Mouse (Mus musculus) intestine, postnatal 0 days (tissue): ENCODE data around the gene Micall1. TPM values are rescaled to one million over a fixed set of nuclear protein-coding genes. Genes with fewer than 3 reads are reported as not detected.
A peak's percentile ranks its signal among the peaks of the same experiment; 100 is the strongest.

Experiments
- ATAC-seq: fragments of 200-750 bp; cut with Nextera tagmentation; 2 replicates; pipeline ENCODE4 v1.8.0; 2017; ENCODE audit warnings: mild to moderate bottlenecking, moderate TSS enrichment, moderate library complexity
- H3K27ac ChIP-seq: fragments of 300-500 bp; sonication (generic); 2 replicates; pipeline ENCODE4 v1.5.1; 2014; ENCODE audit warnings: mild to moderate bottlenecking, low read depth, low read length, moderate library complexity
- H3K27me3 ChIP-seq: fragments of 300-500 bp; sonication (generic); replicated peaks from 2 replicates; pipeline ENCODE4 v1.6.1; 2014; ENCODE audit warnings: low read length, mixed read lengths; ENCODE audit not compliant: control insufficient read depth, insufficient read depth
- H3K36me3 ChIP-seq: fragments of 300-500 bp; sonication (generic); 2 replicates; pipeline ENCODE4 v1.6.1; 2014; ENCODE audit warnings: mild to moderate bottlenecking, moderate library complexity; ENCODE audit not compliant: control insufficient read depth, insufficient read depth
- H3K4me1 ChIP-seq: fragments of 300-500 bp; sonication (generic); replicated peaks from 2 replicates; pipeline ENCODE4 v1.6.1; 2014; ENCODE audit warnings: antibody characterized with exemption, low read length, mixed read lengths; ENCODE audit not compliant: control insufficient read depth, insufficient read depth
- H3K4me2 ChIP-seq: fragments of 300-500 bp; sonication (generic); replicated peaks from 2 replicates; pipeline ENCODE4 v1.6.1; 2014; ENCODE audit warnings: low read depth, mild to moderate bottlenecking, moderate library complexity
- H3K4me3 ChIP-seq: fragments of 300-500 bp; sonication (generic); 2 replicates; pipeline ENCODE4 v1.5.1; 2014; ENCODE audit warnings: low read depth, low read length
- H3K9ac ChIP-seq: fragments of 300-500 bp; sonication (generic); 2 replicates; pipeline ENCODE4 v1.6.1; 2014; ENCODE audit warnings: mild to moderate bottlenecking, low read depth, low read length
- H3K9me3 ChIP-seq: fragments of 300-500 bp; sonication (generic); 2 replicates; pipeline ENCODE4 v1.6.1; 2016; ENCODE audit warnings: mixed run types; ENCODE audit not compliant: control insufficient read depth
- CTCF ChIP-seq: sonication (generic); IDR thresholded peaks from 2 replicates; pipeline ENCODE4 v1.5.1; 2016; ENCODE audit warnings: low read depth, mild to moderate bottlenecking, control low read depth, antibody characterized with exemption, moderate library complexity
- WGBS: fragments of 180-500 bp; shearing (Covaris S2); extraction: QIAGEN DNeasy Blood & Tissue Kit; methylation state at CpG from one replicate; pipeline ENCODE4 v1.1.7; 2014; 5-methylcytosine and 5-hydroxymethylcytosine counted together
- polyA plus RNA-seq: library from polyadenylated mRNA; unstranded; fragments of >200 nt; fragmentation: Nextera tagmentation; extraction: Ambion mirVana; gene quantifications from 2 replicates; pipeline ENCODE4 v1.2.1, GENCODE M21; 2015

Micall1 gene
- polyA plus RNA-seq, 1 experiment from 2014 or later = 3.7 TPM

GRCm38 (mm10) chr15:79110031-79110430, 1.3 kb downstream of the Micall1 start:
- Histone ChIP-seq H3K4me2 (peak overlapping the region; percentile 96), H3K27me3 (no peaks in the 10 kb centered on the region), H3K9me3 (no peaks in the 10 kb centered on the region), H3K9ac (peak overlapping the region; percentile 89; the same call in 1 of the 2 replicates), H3K27ac (no peak overlapping the region), H3K36me3 (peaks cover 17% of the 10 kb centered on the region), H3K4me1 (peaks cover 14% of the 10 kb centered on the region; the same call in 1 of the 2 replicates), H3K4me3 (peak overlapping the region; percentile 75)
- no peak for TF ChIP-seq CTCF
- WGBS = 26% methylated on average over 9 of the region's 9 CpGs
- no peak for ATAC-seq

DNA sequence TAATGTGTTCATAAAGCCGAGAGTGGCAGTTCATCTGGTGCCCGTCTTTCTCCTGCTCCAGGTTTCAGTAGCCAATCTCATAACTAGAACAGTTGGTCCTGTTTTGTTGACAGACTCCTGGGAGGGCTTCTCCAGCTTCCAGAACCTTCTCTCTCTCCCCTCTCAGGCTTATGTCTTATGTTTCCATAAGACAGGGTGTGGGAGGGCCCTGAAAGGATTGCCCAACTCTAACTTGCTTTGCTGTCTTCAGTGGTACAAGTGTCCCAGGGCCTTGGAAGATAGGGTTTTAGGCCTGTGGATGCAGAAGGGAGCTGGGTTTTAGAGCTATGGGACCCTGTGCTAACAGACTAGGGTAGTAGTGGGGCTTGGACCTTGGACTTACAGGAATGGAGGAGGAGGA, 1.8 kb downstream of the Micall1 start:
- no peaks in the 10 kb centered on the region for H3K9me3 ChIP-seq
- no peak overlapping the region for H3K27ac ChIP-seq
- H3K4me3 ChIP-seq = peak overlapping the region; percentile 75
- no peaks in the 10 kb centered on the region for H3K27me3 ChIP-seq
- H3K9ac ChIP-seq = peak overlapping the region; percentile 89; the same call in 1 of the 2 replicates
- H3K4me2 ChIP-seq = peak overlapping the region; percentile 96
- H3K36me3 ChIP-seq = peaks cover 22% of the 10 kb centered on the region
- WGBS = 92% methylated on average over 2 of the region's 2 CpGs
- TF ChIP-seq CTCF = no peak
- no peak for ATAC-seq
- H3K4me1 ChIP-seq = peaks cover 14% of the 10 kb centered on the region; the same call in 1 of the 2 replicates

- Histone ChIP-seq H3K4me1 (peaks cover 14% of the 10 kb centered on the region; the same call in 1 of the 2 replicates), H3K4me3 (no peak overlapping the region), H3K4me2 (0 out of 2 replicates have a peak overlapping the region, but pooled peaks have one; percentile 9), H3K9ac (no peak overlapping the region), H3K27me3 (no peaks in the 10 kb centered on the region), H3K9me3 (no peaks in the 10 kb centered on the region), H3K27ac (no peak overlapping the region), H3K36me3 (peaks cover 30% of the 10 kb centered on the region)
- TF ChIP-seq CTCF = no peak
- WGBS = 64% methylated on average over 4 of the region's 4 CpGs
- ATAC-seq = no peak
These were observed 3.1 kb downstream of the Micall1 start for GRCm38 (mm10) chr15:79111774-79112173.

- ATAC-seq = no peak
- Histone ChIP-seq H3K9ac (no peak overlapping the region), H3K9me3 (no peaks in the 10 kb centered on the region), H3K4me3 (no peak overlapping the region), H3K36me3 (peaks cover 59% of the 10 kb centered on the region), H3K27ac (no peak overlapping the region), H3K4me2 (no peak overlapping the region), H3K4me1 (0 out of 2 replicates have a peak, but pooled peaks cover 4% of the 10 kb centered on the region), H3K27me3 (no peaks in the 10 kb centered on the region)
- TF ChIP-seq CTCF = no peak
- 57% methylated on average over 5 of the region's 5 CpGs for WGBS
These were observed 6.6 kb downstream of the Micall1 start for GRCm38 (mm10) chr15:79115276-79115675.

GRCm38 (mm10) chr15:79119491-79119890, 10.8 kb downstream of the Micall1 start:
- Histone ChIP-seq H3K4me1 (no peaks in the 10 kb centered on the region), H3K27ac (no peak overlapping the region), H3K9me3 (no peaks in the 10 kb centered on the region), H3K4me3 (no peak overlapping the region), H3K9ac (no peak overlapping the region), H3K36me3 (peaks cover 84% of the 10 kb centered on the region), H3K27me3 (no peaks in the 10 kb centered on the region), H3K4me2 (no peak overlapping the region)
- ATAC-seq = no peak
- TF ChIP-seq CTCF = no peak
- 85% methylated on average over 9 of the region's 9 CpGs for WGBS

- TF ChIP-seq CTCF = no peak
- peaks cover 88% of the 10 kb centered on the region for H3K36me3 ChIP-seq
- H3K9ac ChIP-seq = no peak overlapping the region
- no peak for ATAC-seq
- no peaks in the 10 kb centered on the region for H3K9me3 ChIP-seq
- no peak overlapping the region for H3K4me3 ChIP-seq
- no peak overlapping the region for H3K4me2 ChIP-seq
- H3K27me3 ChIP-seq = no peaks in the 10 kb centered on the region
- 84% methylated on average over 4 of the region's 4 CpGs for WGBS
- H3K27ac ChIP-seq = no peak overlapping the region
- no peaks in the 10 kb centered on the region for H3K4me1 ChIP-seq
These were observed 13.4 kb downstream of the Micall1 start for GRCm38 (mm10) chr15:79122119-79122518.

DNA sequence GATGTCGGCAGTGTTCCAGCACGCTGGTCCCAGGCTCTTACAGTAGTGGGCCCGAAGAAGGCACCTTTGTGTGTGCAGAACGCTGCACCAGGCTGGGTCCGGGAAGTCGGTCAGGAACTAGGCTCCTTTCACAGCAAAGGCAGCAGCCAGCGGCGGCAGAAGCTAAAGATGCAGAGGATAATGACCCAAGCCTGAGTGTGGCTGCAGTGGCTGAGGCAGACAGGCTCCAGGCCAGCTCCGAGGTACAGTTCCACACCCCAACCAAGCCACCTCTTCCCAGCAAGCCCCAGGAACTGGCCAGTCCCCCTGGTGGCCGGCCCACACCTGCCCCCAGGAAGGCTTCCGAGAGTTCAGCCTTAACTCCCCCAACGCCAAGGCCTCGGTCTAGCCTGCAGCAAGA, 13.8 kb downstream of the Micall1 start:
- no peaks in the 10 kb centered on the region for H3K9me3 ChIP-seq
- ATAC-seq = no peak
- no peak overlapping the region for H3K27ac ChIP-seq
- H3K36me3 ChIP-seq = peaks cover 88% of the 10 kb centered on the region
- no peaks in the 10 kb centered on the region for H3K4me1 ChIP-seq
- H3K9ac ChIP-seq = no peak overlapping the region
- no peak overlapping the region for H3K4me3 ChIP-seq
- H3K4me2 ChIP-seq = no peak overlapping the region
- no peak for TF ChIP-seq CTCF
- 83% methylated on average over 13 of the region's 13 CpGs for WGBS
- no peaks in the 10 kb centered on the region for H3K27me3 ChIP-seq
